In the genomic region with DNA sequence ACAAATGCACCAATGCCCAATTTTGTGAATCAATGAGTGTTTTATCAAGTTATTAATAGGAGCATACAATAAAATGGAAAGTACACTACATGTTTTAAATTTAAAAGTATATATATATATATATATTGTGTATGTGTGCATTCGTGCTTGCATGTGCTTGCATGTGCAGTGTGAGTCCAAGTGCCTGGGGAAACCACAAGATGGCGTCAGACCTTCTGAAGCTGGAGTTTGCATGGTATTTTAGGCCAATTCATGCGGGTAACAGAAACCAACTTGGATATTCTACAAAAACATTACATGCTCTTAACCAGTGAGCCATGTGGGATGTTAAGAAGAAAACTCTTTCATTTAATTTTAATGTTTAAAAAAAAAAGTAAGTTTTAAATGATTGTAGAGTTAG, we compare ENCODE assay signal across 16 mouse cellular contexts. TPM values are rescaled to one million over a fixed set of nuclear protein-coding genes. Genes with fewer than 3 reads are reported as not detected.
A peak's percentile ranks its signal among the peaks of the same experiment; 100 is the strongest.
DNase-seq lines count a peak whose midpoint lies in the region; ATAC-seq and TF ChIP-seq lines count a peak whose summit lies in the region.
"Had no signal": no experiment of that assay in that cellular context is flagged by ENCODE, and none has a peak within 500 bp of the region (broad histone marks: within the 10 kb centered on the region; RNA-seq: fewer than 3 reads in every experiment).

No protein-coding gene starts in this region.

- no peak for ATAC-seq in heart, postnatal 0 days (ENCODE audit: insufficient read depth, low read depth)
- ATAC-seq in heart, embryonic 11.5 days (replicated peaks; ENCODE audit: insufficient number of reproducible peaks, low FRiP score, low TSS enrichment) = no peak
- ATAC-seq in kidney, embryonic 16.5 days (ENCODE audit: low FRiP score, low TSS enrichment) = no peak
- ATAC-seq: Patski had no signal

- no peaks in the 10 kb centered on the region for H3K9me3 ChIP-seq in heart, postnatal 0 days (replicated peaks; ENCODE audit: control insufficient read depth, low read length)
- H3K9me3 ChIP-seq in heart, embryonic 11.5 days (replicated peaks; ENCODE audit: control insufficient read depth, low read length) = no peaks in the 10 kb centered on the region
- H3K9me3 ChIP-seq in kidney, embryonic 16.5 days (ENCODE audit: low read length) = no peaks in the 10 kb centered on the region
- H3K9me3 ChIP-seq: heart, embryonic 12.5 days; hindbrain, embryonic 13.5 days; limb, embryonic 10.5 days had no signal

- no peak overlapping the region for H3K9ac ChIP-seq in heart, postnatal 0 days (replicated peaks; ENCODE audit: low read depth, low read length)
- no peak overlapping the region for H3K9ac ChIP-seq in heart, embryonic 11.5 days (ENCODE audit: low read depth, low read length)
- no peak overlapping the region for H3K9ac ChIP-seq in kidney, embryonic 16.5 days (replicated peaks; ENCODE audit: low read length)
- H3K9ac ChIP-seq: heart, embryonic 12.5 days; hindbrain, embryonic 13.5 days had no signal

- no peak for DNase-seq in heart, postnatal 0 days (ENCODE audit: low spot score)
- DNase-seq in thymus, postnatal 4 days = peak; percentile 15
- DNase-seq in thymus, postnatal 25 days = no peak
- DNase-seq in brain, embryonic 14.5 days (ENCODE audit: low read depth) = peak; percentile 3
- no peak for DNase-seq in left cerebral cortex, adult 8-10 months (ENCODE audit: low spot score in 2 of 2)
- DNase-seq: adrenal gland, postnatal 10 days had no signal

- 0 out of 2 replicates have a peak, but pooled peaks have one; percentile 6 for TF ChIP-seq CTCF in heart, postnatal 0 days (IDR thresholded peaks at IDR 0.05; ENCODE audit: low read depth)
- TF ChIP-seq CTCF in brain, embryonic 14.5 days (IDR thresholded peaks at IDR 0.05; ENCODE audit: borderline replicate concordance, extremely low read depth, insufficient read depth, insufficient read length) = peak; percentile 21; the same call in 1 of the 2 replicates

- no peak overlapping the region for H3K27ac ChIP-seq in heart, postnatal 0 days (ENCODE audit: low read depth)
- H3K27ac ChIP-seq in heart, embryonic 11.5 days (ENCODE audit: low read depth, low read length) = no peak overlapping the region
- no peak overlapping the region for H3K27ac ChIP-seq in kidney, embryonic 16.5 days (ENCODE audit: low read length)
- H3K27ac ChIP-seq: hindbrain, embryonic 13.5 days; limb, embryonic 10.5 days had no signal

- TF ChIP-seq POLR2A in brain, embryonic 14.5 days (IDR thresholded peaks at IDR 0.05; ENCODE audit: borderline replicate concordance, extremely low read depth, insufficient read depth, insufficient read length, poor library complexity, severe bottlenecking) = no peak

- no peaks in the 10 kb centered on the region for H3K4me1 ChIP-seq in heart, postnatal 0 days (ENCODE audit: control insufficient read depth, insufficient read depth)
- H3K4me1 ChIP-seq in heart, embryonic 11.5 days (ENCODE audit: control insufficient read depth, insufficient read depth, low read length) = no peaks in the 10 kb centered on the region
- no peaks in the 10 kb centered on the region for H3K4me1 ChIP-seq in kidney, embryonic 16.5 days (ENCODE audit: insufficient read depth, low read length)
- H3K4me1 ChIP-seq: heart, embryonic 12.5 days; hindbrain, embryonic 13.5 days; limb, embryonic 10.5 days had no signal

- H3K36me3 ChIP-seq in heart, postnatal 0 days (replicated peaks; ENCODE audit: control insufficient read depth, insufficient read depth, low read length) = no peaks in the 10 kb centered on the region
- H3K36me3 ChIP-seq in heart, embryonic 11.5 days (ENCODE audit: control insufficient read depth, insufficient read depth, low read length) = no peaks in the 10 kb centered on the region
- H3K36me3 ChIP-seq in kidney, embryonic 16.5 days (ENCODE audit: insufficient read depth, low read length) = no peaks in the 10 kb centered on the region
- H3K36me3 ChIP-seq: heart, embryonic 12.5 days; hindbrain, embryonic 13.5 days; limb, embryonic 10.5 days had no signal

- 49% methylated on average over 3 of the region's 3 CpGs for WGBS in heart, postnatal 0 days
- 50% methylated on average over 3 of the region's 3 CpGs for WGBS in heart, embryonic 11.5 days (ENCODE audit: insufficient replicate concordance)
- WGBS in kidney, embryonic 16.5 days = 65% methylated on average over 3 of the region's 3 CpGs

- H3K27me3 ChIP-seq in heart, postnatal 0 days (ENCODE audit: control insufficient read depth, insufficient read depth, low read length) = no peaks in the 10 kb centered on the region
- H3K27me3 ChIP-seq in heart, embryonic 11.5 days (ENCODE audit: control insufficient read depth, insufficient read depth, low read length) = no peaks in the 10 kb centered on the region
- no peaks in the 10 kb centered on the region for H3K27me3 ChIP-seq in kidney, embryonic 16.5 days (ENCODE audit: insufficient read depth, low read length)
- H3K27me3 ChIP-seq: heart, embryonic 12.5 days; hindbrain, embryonic 13.5 days had no signal

- H3K4me3 ChIP-seq in heart, postnatal 0 days (ENCODE audit: low read depth, low read length) = no peak overlapping the region
- no peak overlapping the region for H3K4me3 ChIP-seq in heart, embryonic 11.5 days (ENCODE audit: low read depth, low read length)
- no peak overlapping the region for H3K4me3 ChIP-seq in kidney, embryonic 16.5 days (ENCODE audit: low read length)
- H3K4me3 ChIP-seq: heart, embryonic 12.5 days; hindbrain, embryonic 13.5 days; limb, embryonic 10.5 days; myocyte had no signal

- H3K4me2 ChIP-seq in heart, postnatal 0 days (ENCODE audit: low read depth, low read length) = no peak overlapping the region
- no peak overlapping the region for H3K4me2 ChIP-seq in heart, embryonic 11.5 days
- no peak overlapping the region for H3K4me2 ChIP-seq in kidney, embryonic 16.5 days (replicated peaks; ENCODE audit: low read depth, low read length)
- H3K4me2 ChIP-seq: heart, embryonic 12.5 days; hindbrain, embryonic 13.5 days had no signal

- TF ChIP-seq EP300 in heart, postnatal 0 days (IDR thresholded peaks at IDR 0.05; ENCODE audit: low read depth) = no peak

RNA-seq across cellular contexts. Expression of a gene that starts 18.9 kb away (rescaled TPM):
- 0.15 and 2.3 TPM in 2 replicates for total RNA-seq in heart, postnatal 0 days (2014; rRNA removed; ENCODE audit: low replicate concordance)
- 0.37 and 1.4 TPM in 2 replicates for polyA plus RNA-seq in heart, postnatal 0 days (2015; fragmentation: Nextera tagmentation; extraction: Ambion mirVana)
- 0.44 and 0.79 TPM in 2 replicates for polyA plus RNA-seq in heart, embryonic 11.5 days (2014; fragmentation: Nextera tagmentation; extraction: Ambion mirVana)
- polyA plus RNA-seq in brain, embryonic 14.5 days (2012; rRNA removed) = 1.5 and 1.7 TPM in 2 replicates
- 10 to 100 TPM in 1 of 4 experiments, 1 to 10 TPM in 3; 5.0 to 11.8 (median 7.3) TPM for total RNA-seq in left cerebral cortex, adult 8-10 months (2022)
- polyA plus RNA-seq in kidney, embryonic 16.5 days (2015; fragmentation: Nextera tagmentation; extraction: Ambion mirVana) = 0.49 and 0.81 TPM in 2 replicates

RNA-seq across cellular contexts. Expression of a gene that starts 19.6 kb away (rescaled TPM):
- not detected in 2 replicates for total RNA-seq in heart, postnatal 0 days (2014; rRNA removed; ENCODE audit: low replicate concordance)
- polyA plus RNA-seq in heart, postnatal 0 days (2015; fragmentation: Nextera tagmentation; extraction: Ambion mirVana) = not detected in 2 replicates
- polyA plus RNA-seq in heart, embryonic 11.5 days (2014; fragmentation: Nextera tagmentation; extraction: Ambion mirVana) = not detected in 2 replicates
- polyA plus RNA-seq in brain, embryonic 14.5 days (2012; rRNA removed) = 0.04 TPM in 1 of 2 replicates, not detected in the other
- not detected for total RNA-seq in left cerebral cortex, adult 8-10 months (2022)
- not detected in 2 replicates for polyA plus RNA-seq in kidney, embryonic 16.5 days (2015; fragmentation: Nextera tagmentation; extraction: Ambion mirVana)
- total RNA-seq: adrenal gland, postnatal 10 days; layer of hippocampus, adult 18-20 months had no signal
- polyA plus RNA-seq: embryonic facial prominence, embryonic 14.5 days; heart, embryonic 12.5 days; hindbrain, embryonic 13.5 days; limb, embryonic 10.5 days; myocyte; Patski; thymus, postnatal 0 days had no signal

RNA-seq across cellular contexts. Expression of a gene that starts 35.4 kb away (rescaled TPM):
- 0.08 TPM in 1 of 2 replicates, not detected in the other for total RNA-seq in heart, postnatal 0 days (2014; rRNA removed; ENCODE audit: low replicate concordance)
- polyA plus RNA-seq in heart, postnatal 0 days (2015; fragmentation: Nextera tagmentation; extraction: Ambion mirVana) = not detected in 2 replicates
- polyA plus RNA-seq in heart, embryonic 11.5 days (2014; fragmentation: Nextera tagmentation; extraction: Ambion mirVana) = 0.10 and 0.11 TPM in 2 replicates
- polyA plus RNA-seq in brain, embryonic 14.5 days (2012; rRNA removed) = 96.2 and 140 TPM in 2 replicates
- total RNA-seq in left cerebral cortex, adult 8-10 months (2022) = 10 to 100 TPM; 24.9 to 27.1 (median 25.8) TPM
- polyA plus RNA-seq in kidney, embryonic 16.5 days (2015; fragmentation: Nextera tagmentation; extraction: Ambion mirVana) = 0.37 and 0.59 TPM in 2 replicates
- polyA plus RNA-seq: thymus, postnatal 0 days had no signal

RNA-seq across cellular contexts. Expression of a gene that starts 36.7 kb away (rescaled TPM):
- total RNA-seq in heart, postnatal 0 days (2014; rRNA removed; ENCODE audit: low replicate concordance) = 0.19 and 0.80 TPM in 2 replicates
- 0.57 and 0.80 TPM in 2 replicates for polyA plus RNA-seq in heart, postnatal 0 days (2015; fragmentation: Nextera tagmentation; extraction: Ambion mirVana)
- polyA plus RNA-seq in heart, embryonic 11.5 days (2014; fragmentation: Nextera tagmentation; extraction: Ambion mirVana) = 1.2 and 1.9 TPM in 2 replicates
- 10.8 and 11.8 TPM in 2 replicates for polyA plus RNA-seq in brain, embryonic 14.5 days (2012; rRNA removed)
- 1 to 10 TPM; 3.8 to 6.1 (median 4.7) TPM for total RNA-seq in left cerebral cortex, adult 8-10 months (2022)
- polyA plus RNA-seq in kidney, embryonic 16.5 days (2015; fragmentation: Nextera tagmentation; extraction: Ambion mirVana) = 3.7 and 3.8 TPM in 2 replicates

RNA-seq across cellular contexts. Expression of a gene that starts 54.1 kb away (rescaled TPM):
- total RNA-seq in heart, postnatal 0 days (2014; rRNA removed; ENCODE audit: low replicate concordance) = 3.6 and 7.9 TPM in 2 replicates
- 3.6 and 4.0 TPM in 2 replicates for polyA plus RNA-seq in heart, postnatal 0 days (2015; fragmentation: Nextera tagmentation; extraction: Ambion mirVana)
- polyA plus RNA-seq in heart, embryonic 11.5 days (2014; fragmentation: Nextera tagmentation; extraction: Ambion mirVana) = 8.0 TPM in 2 replicates
- polyA plus RNA-seq in brain, embryonic 14.5 days (2012; rRNA removed) = 7.6 and 9.2 TPM in 2 replicates
- total RNA-seq in left cerebral cortex, adult 8-10 months (2022) = 10 to 100 TPM; 17.8 to 18.8 (median 18.2) TPM
- polyA plus RNA-seq in kidney, embryonic 16.5 days (2015; fragmentation: Nextera tagmentation; extraction: Ambion mirVana) = 13.8 and 14.1 TPM in 2 replicates

Comparison
In these comparisons a context has a peak if more than half of its experiments do, and no peak if none do; other contexts are left out.
1. DNase-seq: peak in thymus, postnatal 4 days (single experiment) and brain, embryonic 14.5 days (single experiment); none in heart, postnatal 0 days (single experiment), thymus, postnatal 25 days (single experiment) and left cerebral cortex, adult 8-10 months (0 of 2).
2. RNA of a gene that starts 35.4 kb away (polyA plus RNA-seq): 96.2 to 140 TPM in brain, embryonic 14.5 days; 0.37 to 0.59 TPM in kidney, embryonic 16.5 days, 0.10 to 0.11 TPM in heart, embryonic 11.5 days and not detected in heart, postnatal 0 days; every median in the first group is over 10 times any median in the second.